Mouse (Mus musculus): ENCODE results near the gene A430078G23Rik. TPM values are rescaled to one million over a fixed set of nuclear protein-coding genes. Genes with fewer than 3 reads are reported as not detected.
A peak's percentile ranks its signal among the peaks of the same experiment; 100 is the strongest.

The A430078G23Rik gene
- polyA plus RNA-seq, 1 experiment from 2014 or later = not detected

GRCm38 (mm10) chr8:3414639-3415190, 61.5 kb downstream of the A430078G23Rik start:
- Histone ChIP-seq H3K9me3 (ENCODE audit: control insufficient read depth, low read length) (no peaks in the 10 kb centered on the region), H3K4me3 (ENCODE audit: control insufficient read depth in 1 of 2, insufficient read depth in 1 of 2, low read depth in 1 of 2, low read length in 2 of 2) (no peak overlapping the region), H3K4me1 (ENCODE audit: control insufficient read depth in 2 of 2, insufficient read depth in 2 of 2, low read length in 2 of 2) (peaks cover 29 to 45% of the 10 kb centered on the region in 2 experiments), H3K27me3 (ENCODE audit: control insufficient read depth, insufficient read depth, low read length) (no peaks in the 10 kb centered on the region), H3K27ac (replicated peaks in 1 of 2; ENCODE audit: control insufficient read depth in 1 of 2, insufficient read depth in 1 of 2, low read depth in 2 of 2, low read length in 2 of 2) (no peak overlapping the region), H3K9ac (ENCODE audit: low read length) (no peak overlapping the region), H3K36me3 (ENCODE audit: control insufficient read depth, insufficient read depth, low read length) (no peaks in the 10 kb centered on the region), H3K4me2 (ENCODE audit: low read length) (no peak overlapping the region)
- no peak for ATAC-seq (ENCODE audit: insufficient number of reproducible peaks, insufficient read depth, low FRiP score, low read depth)
- WGBS = 73% methylated on average over 6 of the region's 6 CpGs

- Histone ChIP-seq H3K9ac (ENCODE audit: low read length) (no peak overlapping the region), H3K4me3 (ENCODE audit: control insufficient read depth in 1 of 2, insufficient read depth in 1 of 2, low read depth in 1 of 2, low read length in 2 of 2) (no peak overlapping the region), H3K9me3 (ENCODE audit: control insufficient read depth, low read length) (no peaks in the 10 kb centered on the region), H3K36me3 (ENCODE audit: control insufficient read depth, insufficient read depth, low read length) (no peaks in the 10 kb centered on the region), H3K4me1 (ENCODE audit: control insufficient read depth in 2 of 2, insufficient read depth in 2 of 2, low read length in 2 of 2) (peaks cover 33 to 45% of the 10 kb centered on the region in 2 experiments), H3K27ac (replicated peaks in 1 of 2; ENCODE audit: control insufficient read depth in 1 of 2, insufficient read depth in 1 of 2, low read depth in 2 of 2, low read length in 2 of 2) (no peak overlapping the region), H3K27me3 (ENCODE audit: control insufficient read depth, insufficient read depth, low read length) (no peaks in the 10 kb centered on the region), H3K4me2 (ENCODE audit: low read length) (no peak overlapping the region)
- ATAC-seq (ENCODE audit: insufficient number of reproducible peaks, insufficient read depth, low FRiP score, low read depth) = no peak
- WGBS = 68% methylated on average over 4 of the region's 4 CpGs
These were observed 62.0 kb downstream of the A430078G23Rik start for GRCm38 (mm10) chr8:3415259-3415658.

- WGBS = 88% methylated on average over 6 of the region's 6 CpGs
- Histone ChIP-seq H3K27ac (replicated peaks in 1 of 2; ENCODE audit: control insufficient read depth in 1 of 2, insufficient read depth in 1 of 2, low read depth in 2 of 2, low read length in 2 of 2) (no peak overlapping the region), H3K4me2 (ENCODE audit: low read length) (no peak overlapping the region), H3K36me3 (ENCODE audit: control insufficient read depth, insufficient read depth, low read length) (no peaks in the 10 kb centered on the region), H3K27me3 (ENCODE audit: control insufficient read depth, insufficient read depth, low read length) (no peaks in the 10 kb centered on the region), H3K9ac (ENCODE audit: low read length) (no peak overlapping the region), H3K4me3 (ENCODE audit: control insufficient read depth in 1 of 2, insufficient read depth in 1 of 2, low read depth in 1 of 2, low read length in 2 of 2) (no peak overlapping the region), H3K4me1 (ENCODE audit: control insufficient read depth in 2 of 2, insufficient read depth in 2 of 2, low read length in 2 of 2) (peaks cover 36 to 49% of the 10 kb centered on the region in 2 experiments), H3K9me3 (ENCODE audit: control insufficient read depth, low read length) (no peaks in the 10 kb centered on the region)
- ATAC-seq (ENCODE audit: insufficient number of reproducible peaks, insufficient read depth, low FRiP score, low read depth) = no peak
These were observed 62.4 kb downstream of the A430078G23Rik start for GRCm38 (mm10) chr8:3415661-3416060.

GRCm38 (mm10) chr8:3416846-3417245, 63.6 kb downstream of the A430078G23Rik start:
- no peak for ATAC-seq (ENCODE audit: insufficient number of reproducible peaks, insufficient read depth, low FRiP score, low read depth)
- H3K9ac ChIP-seq (ENCODE audit: low read length) = no peak overlapping the region
- 41% methylated on average over 4 of the region's 4 CpGs for WGBS
- H3K4me3 ChIP-seq (ENCODE audit: control insufficient read depth in 1 of 2, insufficient read depth in 1 of 2, low read depth in 1 of 2, low read length in 2 of 2) = no peak overlapping the region
- H3K27ac ChIP-seq (replicated peaks in 1 of 2; ENCODE audit: control insufficient read depth in 1 of 2, insufficient read depth in 1 of 2, low read depth in 2 of 2, low read length in 2 of 2) = peak overlapping the region in 1 of 2 experiments; percentile 60; a peak in 1 of 4 replicates
- H3K36me3 ChIP-seq (ENCODE audit: control insufficient read depth, insufficient read depth, low read length) = no peaks in the 10 kb centered on the region
- peak overlapping the region; percentile 33; the same call in 1 of the 2 replicates for H3K4me2 ChIP-seq (ENCODE audit: low read length)
- H3K4me1 ChIP-seq (ENCODE audit: control insufficient read depth in 2 of 2, insufficient read depth in 2 of 2, low read length in 2 of 2) = peaks cover 32 to 47% of the 10 kb centered on the region in 2 experiments
- no peaks in the 10 kb centered on the region for H3K9me3 ChIP-seq (ENCODE audit: control insufficient read depth, low read length)
- no peaks in the 10 kb centered on the region for H3K27me3 ChIP-seq (ENCODE audit: control insufficient read depth, insufficient read depth, low read length)

GRCm38 (mm10) chr8:3417455-3417854, 64.2 kb downstream of the A430078G23Rik start:
- ATAC-seq (ENCODE audit: insufficient number of reproducible peaks, insufficient read depth, low FRiP score, low read depth) = no peak
- Histone ChIP-seq H3K9ac (ENCODE audit: low read length) (peak overlapping the region; percentile 42; the same call in 1 of the 2 replicates), H3K27ac (replicated peaks in 1 of 2; ENCODE audit: control insufficient read depth in 1 of 2, insufficient read depth in 1 of 2, low read depth in 2 of 2, low read length in 2 of 2) (peak overlapping the region; percentile 60 to 72), H3K9me3 (ENCODE audit: control insufficient read depth, low read length) (no peaks in the 10 kb centered on the region), H3K4me2 (ENCODE audit: low read length) (peak overlapping the region; percentile 33), H3K36me3 (ENCODE audit: control insufficient read depth, insufficient read depth, low read length) (no peaks in the 10 kb centered on the region), H3K27me3 (ENCODE audit: control insufficient read depth, insufficient read depth, low read length) (no peaks in the 10 kb centered on the region), H3K4me3 (ENCODE audit: control insufficient read depth in 1 of 2, insufficient read depth in 1 of 2, low read depth in 1 of 2, low read length in 2 of 2) (no peak overlapping the region), H3K4me1 (ENCODE audit: control insufficient read depth in 2 of 2, insufficient read depth in 2 of 2, low read length in 2 of 2) (peaks cover 28 to 44% of the 10 kb centered on the region in 2 experiments)
- 7% methylated on average over 8 of the region's 8 CpGs for WGBS

- peak overlapping the region; percentile 60 to 72 for H3K27ac ChIP-seq (replicated peaks in 1 of 2; ENCODE audit: control insufficient read depth in 1 of 2, insufficient read depth in 1 of 2, low read depth in 2 of 2, low read length in 2 of 2)
- H3K4me2 ChIP-seq (ENCODE audit: low read length) = peak overlapping the region; percentile 33; the same call in 1 of the 2 replicates
- no peaks in the 10 kb centered on the region for H3K9me3 ChIP-seq (ENCODE audit: control insufficient read depth, low read length)
- H3K4me1 ChIP-seq (ENCODE audit: control insufficient read depth in 2 of 2, insufficient read depth in 2 of 2, low read length in 2 of 2) = peaks cover 28 to 42% of the 10 kb centered on the region in 2 experiments
- WGBS = 72% methylated on average over 1 of the region's 1 CpGs
- no peaks in the 10 kb centered on the region for H3K27me3 ChIP-seq (ENCODE audit: control insufficient read depth, insufficient read depth, low read length)
- no peaks in the 10 kb centered on the region for H3K36me3 ChIP-seq (ENCODE audit: control insufficient read depth, insufficient read depth, low read length)
- no peak overlapping the region for H3K4me3 ChIP-seq (ENCODE audit: control insufficient read depth in 1 of 2, insufficient read depth in 1 of 2, low read depth in 1 of 2, low read length in 2 of 2)
- no peak overlapping the region for H3K9ac ChIP-seq (ENCODE audit: low read length)
- ATAC-seq (ENCODE audit: insufficient number of reproducible peaks, insufficient read depth, low FRiP score, low read depth) = peak; percentile 40; the same call in 1 of the 2 replicates
These were observed 64.9 kb downstream of the A430078G23Rik start for GRCm38 (mm10) chr8:3418101-3418500.

GRCm38 (mm10) chr8:3420105-3420706, 67.0 kb downstream of the A430078G23Rik start:
- Histone ChIP-seq H3K9ac (ENCODE audit: low read length) (no peak overlapping the region), H3K36me3 (ENCODE audit: control insufficient read depth, insufficient read depth, low read length) (no peaks in the 10 kb centered on the region), H3K27ac (replicated peaks in 1 of 2; ENCODE audit: control insufficient read depth in 1 of 2, insufficient read depth in 1 of 2, low read depth in 2 of 2, low read length in 2 of 2) (peak overlapping the region; percentile 21 to 39), H3K4me1 (ENCODE audit: control insufficient read depth in 2 of 2, insufficient read depth in 2 of 2, low read length in 2 of 2) (peaks cover 21 to 29% of the 10 kb centered on the region in 2 experiments), H3K4me2 (ENCODE audit: low read length) (no peak overlapping the region), H3K9me3 (ENCODE audit: control insufficient read depth, low read length) (no peaks in the 10 kb centered on the region), H3K4me3 (ENCODE audit: control insufficient read depth in 1 of 2, insufficient read depth in 1 of 2, low read depth in 1 of 2, low read length in 2 of 2) (no peak overlapping the region), H3K27me3 (ENCODE audit: control insufficient read depth, insufficient read depth, low read length) (no peaks in the 10 kb centered on the region)
- WGBS = 60% methylated on average over 10 of the region's 10 CpGs
- no peak for ATAC-seq (ENCODE audit: insufficient number of reproducible peaks, insufficient read depth, low FRiP score, low read depth)
